Mouse (Mus musculus) gastrocnemius, adult 2 months (tissue): ENCODE results near the gene Il4ra. TPM values are rescaled to one million over a fixed set of nuclear protein-coding genes. Genes with fewer than 3 reads are reported as not detected.

Source experiments
- DNase-seq: peaks from one replicate; pipeline ENCODE4 v3.0.0; 2022
- H3K27ac ChIP-seq: fragments of 200-600 bp; 2 replicates; pipeline ENCODE4 v1.8.1; 2022; ENCODE audit warnings: mild to moderate bottlenecking
- H3K4me3 ChIP-seq: fragments of 200-600 bp; 2 replicates; pipeline ENCODE4 v1.8.1; 2022; ENCODE audit warnings: mild to moderate bottlenecking, moderate library complexity
- CTCF ChIP-seq: fragments of 200-600 bp; IDR thresholded peaks from 2 replicates; pipeline ENCODE4 v1.8.1; 2022; ENCODE audit warnings: antibody characterized with exemption, mild to moderate bottlenecking, moderate library complexity
- intact Hi-C: fragments of 180-260 bp; cut with DNase I; formaldehyde crosslinking; loops from one replicate; pipeline ENCODE4 v1.15.1; 2025
- total RNA-seq, 2 experiments: library from RNA; stranded (reverse); gene quantifications; 2 replicates each; pipeline ENCODE4 v1.2.3; 2021

Il4ra gene
- total RNA-seq, 2 experiments from 2014 or later, result 5.1 to 6.5 TPM

DNA sequence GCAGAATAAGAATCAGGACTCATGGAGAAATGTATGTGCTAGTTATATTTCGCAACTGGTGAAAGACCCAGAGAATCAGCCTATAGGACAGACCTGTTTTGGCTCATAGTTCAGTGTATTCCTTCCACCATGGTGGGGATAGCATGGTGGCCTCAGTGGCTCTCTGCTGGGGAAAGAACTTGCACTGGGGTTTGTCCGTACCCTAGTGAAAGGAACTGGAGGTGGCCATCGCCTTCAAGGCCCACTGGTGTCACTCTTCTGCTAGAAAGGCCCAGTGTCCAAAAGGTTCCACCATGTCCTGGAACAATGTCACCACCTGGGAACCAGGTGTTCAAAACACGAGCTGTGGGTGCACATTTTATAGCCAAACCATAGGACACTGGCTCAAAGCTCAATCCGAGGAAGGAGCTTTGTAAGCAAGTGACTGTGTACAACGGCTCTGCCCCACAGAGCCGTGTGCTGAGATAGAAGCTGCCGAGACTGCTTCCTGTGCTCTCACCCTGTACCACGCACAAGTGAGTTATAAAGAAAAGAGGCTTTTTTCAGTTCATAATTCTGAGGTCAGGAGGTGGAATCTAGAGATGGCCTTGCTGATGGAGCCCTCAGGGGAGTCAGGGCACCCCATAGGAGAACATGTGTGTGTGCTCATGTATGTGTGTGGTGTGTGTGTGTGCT, 27.8 kb downstream of the Il4ra start:
- no peak for DNase-seq
- TF ChIP-seq CTCF, result no peak
- Histone ChIP-seq H3K4me3 (no peak overlapping the region), H3K27ac (no peak overlapping the region)
- intact Hi-C loops, result loop anchor here (2.0 to 5.0 kb wide), 2 partner anchors 87 to 159 kb away; partner anchors contain the start of gene Nsmce1

DNA sequence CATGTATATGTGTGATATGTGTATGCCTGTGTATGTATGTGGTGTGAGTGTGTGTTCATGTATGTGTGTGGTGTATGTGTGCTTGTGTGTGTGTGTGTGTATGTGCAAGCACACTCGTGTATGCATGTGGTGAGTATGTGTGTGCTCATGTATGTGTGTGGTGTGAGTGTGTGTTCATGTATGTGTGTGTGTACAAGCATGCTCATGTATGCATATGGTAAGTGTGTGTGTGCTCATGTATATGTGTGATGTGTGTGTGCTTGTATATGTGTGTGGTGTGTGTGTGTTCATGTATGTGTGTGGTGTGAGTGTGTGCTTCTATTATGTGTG, 28.3 kb downstream of the Il4ra start:
- H3K27ac ChIP-seq, result peak overlapping the region; percentile 78; the same call in 1 of the 2 replicates
- no peak overlapping the region for H3K4me3 ChIP-seq
- DNase-seq, result no peak
- intact Hi-C loops, result loop anchor here (2.0 kb wide), 1 partner anchor 159 kb away; no protein-coding TSS in a partner anchor
- TF ChIP-seq CTCF, result no peak

DNA sequence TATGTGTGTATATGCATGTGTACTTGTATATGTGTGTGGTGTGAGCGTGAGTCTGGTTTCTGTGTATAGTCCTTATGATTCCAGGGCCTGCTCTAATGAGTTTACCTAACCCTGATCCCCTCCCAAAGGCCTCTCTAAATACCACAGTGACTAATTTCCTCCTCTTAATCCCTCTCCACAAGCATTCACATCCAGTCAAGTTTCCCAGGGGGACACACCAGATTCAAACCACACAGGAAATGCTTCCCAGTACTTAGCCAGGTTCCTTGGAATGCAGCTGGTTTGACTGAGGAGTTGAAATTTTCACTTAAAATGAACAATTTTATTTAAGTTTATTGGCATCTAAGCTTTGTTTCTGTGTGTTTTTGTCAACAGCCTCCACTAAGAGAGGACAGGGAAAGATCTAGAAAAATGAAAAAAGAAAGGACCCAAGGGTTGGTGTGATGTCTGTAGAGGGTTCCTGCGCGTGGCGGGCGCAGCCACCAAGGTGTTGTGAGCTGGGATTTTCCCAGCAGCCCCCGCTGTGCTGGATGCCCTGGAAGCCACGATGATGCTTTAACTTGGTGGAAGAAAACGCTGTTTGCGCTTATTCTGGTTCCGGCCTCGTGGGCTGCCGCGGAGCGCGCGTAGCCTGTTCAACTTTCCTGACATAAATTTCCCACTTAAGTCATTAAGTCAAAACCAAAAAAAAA, 28.9 kb downstream of the Il4ra start:
- H3K4me3 ChIP-seq, result peak overlapping the region; percentile 69
- intact Hi-C loops, result loop anchor here (1.0 to 2.0 kb wide), 2 partner anchors 110 to 160 kb away; no protein-coding TSS in a partner anchor
- TF ChIP-seq CTCF, result no peak
- DNase-seq, result no peak
- H3K27ac ChIP-seq, result peak overlapping the region; percentile 78

DNA sequence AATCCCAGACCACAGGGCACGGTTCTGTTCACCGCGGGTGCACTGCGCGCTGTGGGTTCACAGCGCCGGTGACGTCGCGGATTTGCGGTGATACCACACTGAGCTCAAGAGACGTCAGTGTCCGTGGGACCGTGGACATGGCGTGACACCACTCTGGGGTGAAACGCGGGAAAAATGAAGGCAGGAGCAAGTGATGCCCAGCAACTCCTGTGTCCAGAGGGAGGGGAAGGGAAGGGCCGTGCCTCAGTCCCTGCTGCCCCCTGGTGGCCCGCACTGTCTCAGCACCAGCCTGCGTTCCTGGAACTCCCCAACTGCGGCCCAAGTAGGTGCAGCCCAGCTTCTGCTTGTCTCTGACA, 29.4 kb downstream of the Il4ra start:
- Histone ChIP-seq H3K27ac (peak overlapping the region; percentile 78), H3K4me3 (peak overlapping the region; percentile 69)
- DNase-seq, result peak; percentile 91
- intact Hi-C loops, result loop anchor here (1.0 to 2.0 kb wide), 2 partner anchors 111 to 160 kb away; no protein-coding TSS in a partner anchor
- no peak; the same call in 1 of the 2 replicates for TF ChIP-seq CTCF

DNA sequence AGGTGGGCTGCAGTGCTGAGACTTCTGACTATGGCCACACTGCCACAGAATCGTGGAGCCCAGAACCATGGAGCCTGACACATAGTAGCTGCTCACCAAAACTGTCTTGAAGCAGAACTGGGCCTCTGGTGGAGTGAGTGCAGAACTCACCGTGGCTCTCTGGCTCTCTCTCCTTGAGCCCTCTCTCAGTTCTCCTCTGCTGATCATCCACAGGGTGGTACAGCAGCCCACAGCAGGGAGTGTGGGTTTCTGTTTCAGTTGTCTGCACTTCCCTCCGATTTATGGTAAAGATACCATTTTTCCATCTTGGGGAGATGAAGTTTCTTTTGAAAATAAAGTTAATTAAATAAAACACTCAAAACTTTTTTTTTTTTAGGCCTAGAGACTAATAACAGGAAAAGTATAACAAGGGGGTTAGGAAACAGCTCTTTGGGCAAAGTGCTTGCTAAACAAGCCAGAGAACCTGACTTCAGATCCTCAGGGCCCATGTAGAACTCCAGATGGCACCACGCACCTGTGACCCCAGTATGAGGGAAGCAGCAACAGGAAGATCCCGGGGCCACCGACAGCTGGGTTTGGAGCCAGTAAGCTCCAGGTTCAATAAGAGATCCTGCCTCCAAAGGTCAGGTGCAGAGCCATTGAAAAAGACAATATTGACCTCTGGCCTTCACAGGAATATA, 31.5 kb downstream of the Il4ra start:
- TF ChIP-seq CTCF, result no peak
- intact Hi-C loops, result no loop called here
- DNase-seq, result no peak
- Histone ChIP-seq H3K4me3 (no peak overlapping the region), H3K27ac (no peak overlapping the region)

DNA sequence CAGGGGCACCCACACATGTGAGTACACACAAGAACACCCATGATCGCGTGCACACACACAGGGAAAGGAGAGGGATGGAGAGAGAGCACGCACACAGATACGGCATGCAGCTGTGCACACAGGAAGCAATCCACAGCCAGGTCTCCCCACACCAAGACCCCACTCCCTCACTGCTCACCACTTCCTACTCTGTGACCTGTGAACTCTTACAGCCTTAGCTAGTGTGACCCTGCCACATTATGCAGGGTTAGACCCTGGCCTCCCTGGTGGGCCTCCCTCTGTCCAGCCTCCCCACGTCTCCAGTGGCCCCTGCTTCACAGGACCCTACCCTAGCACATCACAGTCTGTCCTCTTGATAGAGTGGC, 32.1 kb downstream of the Il4ra start:
- Histone ChIP-seq H3K27ac (no peak overlapping the region), H3K4me3 (no peak overlapping the region)
- TF ChIP-seq CTCF, result no peak
- intact Hi-C loops, result no loop called here
- no peak for DNase-seq

DNA sequence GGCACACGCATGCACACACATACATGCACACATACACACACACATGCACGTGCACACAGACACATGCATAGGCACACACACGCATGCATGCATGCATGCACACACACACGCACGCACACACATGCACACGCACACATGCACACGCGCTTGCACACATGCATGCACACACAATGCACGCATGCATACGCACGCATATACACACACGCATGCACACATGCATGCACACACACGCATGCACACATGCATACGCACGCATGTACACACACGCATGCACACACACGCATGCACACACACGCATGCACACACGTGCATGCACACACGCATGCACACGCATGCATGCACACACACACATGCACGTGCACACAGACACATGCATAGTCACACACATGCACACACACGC, 34.4 kb downstream of the Il4ra start:
- TF ChIP-seq CTCF, result no peak
- Histone ChIP-seq H3K4me3 (no peak overlapping the region), H3K27ac (no peak overlapping the region)
- intact Hi-C loops, result no loop called here
- DNase-seq, result no peak

DNA sequence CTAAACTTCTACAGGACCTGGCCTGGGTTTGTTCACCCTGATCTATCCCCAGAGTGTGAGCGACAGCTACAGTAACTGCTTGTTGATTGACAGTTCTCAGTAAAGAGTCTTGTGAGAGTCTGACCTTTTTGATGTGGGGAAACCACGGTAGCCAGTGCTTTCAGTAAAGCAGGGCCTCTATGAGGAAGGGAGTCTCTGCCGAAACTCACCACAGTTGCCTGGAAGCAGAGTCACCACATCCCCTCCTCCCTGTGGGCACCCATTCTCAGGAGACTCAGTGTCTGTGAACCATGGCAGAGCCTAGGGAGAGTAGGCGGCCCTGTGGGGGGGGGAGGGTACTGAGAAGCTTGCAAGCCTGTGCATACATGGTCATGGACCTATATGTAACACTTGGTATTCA, 36.8 kb downstream of the Il4ra start:
- Histone ChIP-seq H3K27ac (no peak overlapping the region), H3K4me3 (no peak overlapping the region)
- DNase-seq, result no peak
- no peak for TF ChIP-seq CTCF
- intact Hi-C loops, result no loop called here

DNA sequence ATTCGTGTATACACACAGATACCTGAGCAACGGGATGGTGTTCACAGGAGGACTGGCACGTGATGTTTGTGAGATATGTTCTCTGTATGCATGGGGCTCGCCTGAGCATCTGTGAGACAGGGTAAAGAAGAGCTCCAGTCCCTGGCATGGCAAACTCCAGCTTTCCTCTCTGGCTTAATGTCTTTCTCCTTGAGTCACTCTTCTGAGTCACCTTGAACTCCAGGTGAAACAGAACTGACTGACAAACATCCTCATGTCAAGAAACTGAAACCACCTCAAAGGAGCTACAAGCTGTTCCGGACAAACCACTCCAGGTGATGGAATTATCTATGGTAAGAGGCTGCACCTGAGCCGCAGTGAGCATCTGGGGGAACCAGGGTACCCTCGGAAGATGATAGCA, 38.0 kb downstream of the Il4ra start:
- Histone ChIP-seq H3K27ac (no peak overlapping the region), H3K4me3 (no peak overlapping the region)
- no peak for DNase-seq
- intact Hi-C loops, result no loop called here
- TF ChIP-seq CTCF, result no peak

DNA sequence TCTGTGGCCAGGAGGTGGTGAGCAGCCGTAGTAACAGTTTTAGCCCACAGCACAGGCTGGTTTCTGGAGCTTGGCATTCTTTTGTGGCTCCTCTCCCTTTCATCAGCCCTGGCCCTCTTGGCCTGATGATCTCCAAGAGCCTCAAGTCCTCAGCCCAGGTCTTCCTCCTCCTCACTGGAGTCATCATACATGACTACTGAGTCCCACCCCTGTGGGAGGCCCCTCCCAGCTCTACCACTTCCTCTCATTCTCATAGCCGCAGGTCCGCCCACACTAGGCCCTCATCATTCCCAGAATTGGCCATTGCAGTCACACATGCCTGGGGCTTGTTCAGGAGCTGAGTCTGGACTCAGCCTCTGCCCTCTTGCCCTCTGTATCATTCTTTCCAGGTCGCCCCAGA, 41.9 kb downstream of the Il4ra start:
- TF ChIP-seq CTCF, result no peak
- DNase-seq, result no peak
- intact Hi-C loops, result no loop called here
- Histone ChIP-seq H3K27ac (no peak overlapping the region), H3K4me3 (no peak overlapping the region)

DNA sequence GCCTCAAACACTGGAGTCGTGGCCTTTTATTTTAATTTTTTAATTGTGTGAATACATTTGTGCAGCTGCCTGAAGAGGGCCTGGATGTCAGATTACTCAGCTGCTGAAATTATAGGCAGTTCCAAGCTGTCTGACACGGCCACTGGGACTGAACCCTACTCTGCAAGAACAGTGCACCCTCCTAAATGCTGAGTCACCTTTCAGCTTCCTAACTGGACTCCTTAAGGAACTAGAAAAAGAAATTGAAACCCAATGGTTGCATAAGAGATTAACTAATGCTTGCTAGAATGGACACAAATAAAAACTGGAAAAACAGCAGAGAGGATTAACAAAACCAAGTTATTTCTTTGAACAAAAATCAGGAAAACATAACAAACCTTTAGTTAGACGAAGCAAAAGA, 44.5 kb downstream of the Il4ra start:
- TF ChIP-seq CTCF, result no peak
- intact Hi-C loops, result no loop called here
- peak; percentile 47 for DNase-seq
- Histone ChIP-seq H3K27ac (peak overlapping the region; percentile 56; the same call in 1 of the 2 replicates), H3K4me3 (no peak overlapping the region)

DNA sequence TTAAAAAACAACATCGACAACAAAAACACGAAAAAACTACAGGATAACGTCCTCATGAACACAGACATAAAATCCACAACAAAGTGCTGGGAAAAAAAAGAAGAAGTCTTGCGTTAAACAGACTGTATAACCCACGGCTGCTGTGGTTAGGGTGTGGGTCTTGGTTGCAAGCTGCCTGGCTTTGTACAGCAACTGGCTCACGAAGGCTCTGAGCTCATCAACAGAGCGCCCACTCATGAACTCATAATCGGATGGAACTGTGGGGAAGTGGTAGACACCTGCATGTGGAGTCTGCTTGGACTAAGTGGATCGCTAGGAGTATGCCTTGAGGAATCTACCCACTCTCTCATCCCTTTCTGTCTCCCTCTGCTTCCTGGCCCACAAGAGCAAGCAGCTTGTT, 45.2 kb downstream of the Il4ra start:
- Histone ChIP-seq H3K27ac (peak overlapping the region; percentile 56; the same call in 1 of the 2 replicates), H3K4me3 (no peak overlapping the region)
- intact Hi-C loops, result no loop called here
- no peak for TF ChIP-seq CTCF
- DNase-seq, result no peak
